Mouse (Mus musculus) gastrocnemius, postnatal 14 days (tissue): Measurements from ENCODE around the gene Mbd3. TPM values are rescaled to one million over a fixed set of nuclear protein-coding genes. Genes with fewer than 3 reads are reported as not detected.

Experiments
- DNase-seq: peaks from one replicate; pipeline ENCODE4 v3.0.0; 2021; ENCODE audit warnings: mixed read lengths
- intact Hi-C: fragments of 180-260 bp; cut with DNase I; formaldehyde crosslinking; loops from one replicate; pipeline ENCODE4 v1.15.1; 2025; ENCODE audit warnings: low total_unique reads
- long read RNA-seq, 2 experiments: library from polyadenylated mRNA; stranded (forward); transcript quantifications; one replicate each; pipeline ENCODE4 v2.0.0; 2021
- total RNA-seq, 2 experiments: library from RNA; stranded (reverse); gene quantifications; 2 replicates each; pipeline ENCODE4 v1.2.3; 2021

Gene Mbd3
- 100 to 1,000 TPM in 1 of 2 experiments, 10 to 100 TPM in 1; 81.0 to 102 TPM for total RNA-seq
- long read RNA-seq, experiment 1, transcript Mbd3-203 (7 exons, 1,222 nt), result minor isoform, 10 of 151 reads
- long read RNA-seq, experiment 1, transcript Mbd3-201 (7 exons, 1,662 nt), result minor isoform, 26 of 151 reads
- long read RNA-seq, experiment 1, transcript Mbd3-204 (7 exons, 1,566 nt), result major isoform, 74 of 151 reads
- long read RNA-seq, experiment 1, partial matches to known transcripts, result 25 of 151 reads
- long read RNA-seq, experiment 1, other reads (novel, unspliced or antisense), result 13 of 151 reads
- long read RNA-seq, experiment 2, transcript Mbd3-201 (7 exons, 1,662 nt), result minor isoform, 27 of 120 reads
- long read RNA-seq, experiment 2, transcript Mbd3-204 (7 exons, 1,566 nt), result major isoform, 58 of 120 reads
- long read RNA-seq, experiment 2, transcript Mbd3-203 (7 exons, 1,222 nt), result minor isoform, 6 of 120 reads
- long read RNA-seq, experiment 2, partial matches to known transcripts, result 23 of 120 reads
- long read RNA-seq, experiment 2, other reads (novel, unspliced or antisense), result 4 of 120 reads

- intact Hi-C loops, result no loop called here
- peak; percentile 100 for DNase-seq
These were observed at the start of gene Mbd3 for GRCm38 (mm10) chr10:80399191-80399972. Mbd3 (minus strand) TSS chr10:80399550.

- intact Hi-C loops, result loop anchor here (2.0 to 5.0 kb wide), 2 partner anchors 63 to 101 kb away; no protein-coding TSS in a partner anchor
- DNase-seq, result peak; percentile 69
These were observed 46.7 kb upstream of the Mbd3 start for GRCm38 (mm10) chr10:80445898-80446601.

- no peak for DNase-seq
- intact Hi-C loops, result loop anchor here (5.0 kb wide), 1 partner anchor 102 kb away; no protein-coding TSS in a partner anchor
These were observed 45.7 kb upstream of the Mbd3 start for GRCm38 (mm10) chr10:80445052-80445451.

- intact Hi-C loops, result loop anchor here (5.0 kb wide), 1 partner anchor 103 kb away; no protein-coding TSS in a partner anchor
- DNase-seq, result peak; percentile 46
These were observed 45.1 kb upstream of the Mbd3 start for GRCm38 (mm10) chr10:80444339-80445045.

- intact Hi-C loops, result no loop called here
- no peak for DNase-seq
These were observed 44.4 kb upstream of the Mbd3 start for GRCm38 (mm10) chr10:80443575-80444278.

DNA sequence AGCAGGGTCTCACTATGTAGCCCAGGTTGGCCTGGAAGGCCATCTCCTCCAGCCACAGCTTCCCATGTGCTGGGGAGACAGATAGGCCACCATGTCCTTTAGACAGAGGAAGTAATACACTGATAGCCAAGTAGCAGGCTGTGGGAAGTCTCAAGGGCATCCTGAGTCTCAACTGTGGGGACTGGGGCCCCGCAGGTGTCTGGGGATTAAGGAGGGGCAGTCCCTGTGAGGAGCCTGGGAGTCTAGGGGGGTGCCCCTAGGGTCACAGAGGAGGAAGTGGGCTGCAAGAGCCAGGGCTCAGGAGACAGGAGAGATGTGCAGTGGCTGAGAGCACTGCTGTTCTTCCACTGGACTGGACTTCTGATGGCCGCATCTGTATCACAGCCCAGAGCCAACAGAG is 43.6 kb upstream of the Mbd3 start:
- DNase-seq, result no peak
- intact Hi-C loops, result no loop called here

- intact Hi-C loops, result no loop called here
- DNase-seq, result no peak
These were observed 42.2 kb upstream of the Mbd3 start for GRCm38 (mm10) chr10:80441598-80441997.

- intact Hi-C loops, result no loop called here
- DNase-seq, result no peak
These were observed 40.7 kb upstream of the Mbd3 start for GRCm38 (mm10) chr10:80440031-80440430.

GRCm38 (mm10) chr10:80437973-80438372 is 38.6 kb upstream of the Mbd3 start:
- no peak for DNase-seq
- intact Hi-C loops, result no loop called here

- intact Hi-C loops, result no loop called here
- no peak for DNase-seq
These were observed 36.9 kb upstream of the Mbd3 start for GRCm38 (mm10) chr10:80436276-80436675.

GRCm38 (mm10) chr10:80435764-80436163 is 36.4 kb upstream of the Mbd3 start:
- intact Hi-C loops, result no loop called here
- no peak for DNase-seq

DNA sequence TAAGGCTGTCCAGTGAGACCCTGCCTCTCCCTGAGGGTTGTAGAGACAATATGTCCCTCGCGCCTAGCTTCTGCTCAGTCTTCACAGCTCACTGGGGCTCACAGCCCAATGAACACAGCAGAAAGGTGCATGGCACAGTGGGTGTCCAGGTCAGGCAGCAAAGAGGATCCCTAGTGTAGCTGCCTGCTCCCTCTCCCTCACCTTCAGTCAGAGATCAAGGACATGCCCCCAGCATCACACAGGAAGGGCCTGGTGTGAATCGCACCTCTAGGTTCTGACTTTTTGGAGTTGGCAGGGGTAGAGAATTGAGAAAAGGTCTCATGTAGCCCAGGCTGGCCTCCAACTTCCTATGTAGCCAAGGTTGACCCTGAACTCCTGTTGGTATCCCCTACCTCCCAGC is 35.5 kb upstream of the Mbd3 start:
- intact Hi-C loops, result no loop called here
- no peak for DNase-seq

DNA sequence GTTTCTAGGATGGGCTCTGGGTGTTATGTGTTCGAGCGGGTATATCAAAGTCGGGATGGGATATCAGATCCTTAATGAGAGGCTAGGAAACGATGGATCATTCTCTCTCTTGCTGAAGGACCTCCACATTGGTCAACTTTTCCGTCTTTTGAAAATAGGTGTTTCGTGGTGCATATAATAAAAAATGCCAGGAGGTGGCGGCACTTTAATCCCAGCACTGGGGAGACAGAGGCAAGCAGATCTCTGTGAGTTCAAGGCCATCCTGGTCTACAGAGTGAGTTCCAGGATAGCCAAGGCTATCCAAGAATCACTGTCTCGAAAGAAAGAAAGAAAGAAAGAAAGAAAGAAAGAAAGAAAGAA is 34.9 kb upstream of the Mbd3 start:
- intact Hi-C loops, result no loop called here
- no peak for DNase-seq

DNA sequence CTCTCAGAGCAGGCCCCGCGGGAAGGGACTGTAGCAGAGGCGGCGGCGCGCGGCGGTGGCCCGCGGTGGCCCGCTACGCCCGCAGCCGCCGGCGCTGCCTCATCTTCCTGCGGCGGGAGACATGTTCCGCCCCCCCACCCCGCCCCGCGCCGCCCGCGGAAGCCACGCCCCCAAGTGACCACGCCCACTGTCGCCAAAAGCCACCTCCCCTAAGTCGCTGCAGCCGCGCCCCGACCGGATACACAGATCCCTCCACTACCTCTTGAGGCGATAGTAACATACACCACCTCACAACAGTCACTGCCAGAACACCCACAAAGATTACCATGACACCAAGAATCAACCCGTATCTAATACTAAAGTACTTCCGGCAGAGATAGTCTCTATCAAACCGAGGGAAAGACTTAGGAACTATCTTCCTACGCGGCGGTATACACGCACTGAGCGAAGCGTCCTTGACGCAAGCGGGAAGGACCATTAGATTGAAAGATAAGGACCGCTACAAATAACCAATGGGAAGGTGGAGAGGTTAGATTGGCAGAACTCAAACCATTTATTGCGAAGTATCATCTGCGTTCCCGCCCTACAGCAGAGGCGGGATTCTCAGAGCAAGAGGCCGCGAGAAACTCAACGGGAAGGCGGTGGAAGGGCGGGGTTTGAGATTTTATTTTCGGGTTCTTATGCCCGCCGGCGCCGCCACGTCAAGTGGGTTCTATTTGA is 34.3 kb upstream of the Mbd3 start, which contains the start of gene Tcf3:
Gene Tcf3, minus strand, starts transcription at position 135 of the 720 bp plus-strand sequence.
- intact Hi-C loops, result no loop called here
- peak; percentile 95 for DNase-seq

DNA sequence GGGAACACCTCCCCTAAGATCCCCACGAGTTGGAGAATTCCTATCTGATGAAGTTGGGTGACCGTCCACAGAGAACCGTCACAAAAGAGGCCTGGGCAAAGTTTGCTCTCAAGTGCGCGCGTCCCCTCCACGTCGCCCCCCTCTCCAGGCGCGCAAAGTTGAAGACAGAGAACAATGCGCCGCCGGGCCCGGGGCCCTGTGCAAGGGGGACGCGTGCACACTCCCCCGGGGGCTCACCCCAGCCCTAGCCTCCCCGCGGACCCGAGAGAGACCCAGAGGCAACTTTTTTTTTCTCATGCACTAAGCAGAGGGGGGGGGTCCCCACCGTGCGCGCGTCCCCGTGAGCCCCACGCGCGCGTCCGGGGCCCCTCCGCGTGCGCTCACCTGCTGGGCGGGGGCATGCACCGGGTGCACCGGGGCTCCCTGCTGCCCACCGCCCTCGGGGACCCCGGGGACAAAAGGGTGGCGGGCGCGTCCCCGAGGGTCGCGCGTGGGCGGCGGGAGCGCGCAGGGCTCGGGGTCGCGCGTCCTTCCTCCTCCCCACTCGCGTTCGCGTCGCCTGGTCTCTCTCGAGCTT is 33.7 kb upstream of the Mbd3 start:
- DNase-seq, result peak; percentile 46
- intact Hi-C loops, result no loop called here

- no peak for DNase-seq
- intact Hi-C loops, result no loop called here
These were observed 33.0 kb upstream of the Mbd3 start for GRCm38 (mm10) chr10:80432387-80432785.

- intact Hi-C loops, result no loop called here
- DNase-seq, result no peak
These were observed 32.4 kb upstream of the Mbd3 start for GRCm38 (mm10) chr10:80431570-80432386.
